Mouse (Mus musculus) E14TG2a.4 (cell line): Measurements from ENCODE around the gene Onecut1.

ENCODE experiments used
- CTCF ChIP-seq: conservative IDR thresholded peaks from 2 replicates; pipeline ENCODE4 v1.5.1; 2014; ENCODE audit warnings: low read length
- POU5F1 ChIP-seq: IDR thresholded peaks from 2 replicates; pipeline ENCODE4 v1.6.1; 2014; ENCODE audit warnings: low read length, borderline replicate concordance

- peak; percentile 40 for TF ChIP-seq CTCF
- no peak for TF ChIP-seq POU5F1
These were observed 14.6 kb downstream of the Onecut1 start for GRCm38 (mm10) chr9:74876328-74876727.
